Mouse (Mus musculus): ENCODE measurements around the gene Piezo1.

Piezo1 gene

DNA sequence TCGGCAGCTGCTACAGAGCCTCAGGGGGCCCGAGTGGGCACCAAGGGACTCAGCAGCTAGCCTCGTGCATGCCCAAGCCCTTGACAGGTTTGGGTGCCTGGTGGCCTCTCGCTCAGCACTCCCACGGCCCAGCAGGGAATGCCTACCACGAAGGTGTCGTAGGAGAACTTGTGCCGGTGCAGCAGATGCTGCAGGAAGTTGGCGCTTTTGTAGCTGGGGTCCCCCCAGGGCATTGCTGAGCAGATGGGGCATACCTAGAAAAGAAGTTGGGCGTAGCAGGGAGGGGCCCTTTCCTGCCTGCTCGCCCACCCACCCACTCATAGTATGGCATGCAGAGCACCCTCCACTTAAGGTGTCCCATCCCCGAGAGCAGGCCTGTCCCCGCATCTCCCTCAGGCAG, 83.3 kb downstream of the Piezo1 start:
- H3K27me3 ChIP-seq (ENCODE audit: insufficient read depth, low read length): peaks cover 13% of the 10 kb centered on the region
- TF ChIP-seq CTCF (conservative IDR thresholded peaks at IDR 0.05; ENCODE audit: low read length) (no peak), POU5F1 (IDR thresholded peaks at IDR 0.05; ENCODE audit: borderline replicate concordance, low read length) (no peak), NANOG (IDR thresholded peaks at IDR 0.05; ENCODE audit: borderline replicate concordance, low read length) (no peak)

DNA sequence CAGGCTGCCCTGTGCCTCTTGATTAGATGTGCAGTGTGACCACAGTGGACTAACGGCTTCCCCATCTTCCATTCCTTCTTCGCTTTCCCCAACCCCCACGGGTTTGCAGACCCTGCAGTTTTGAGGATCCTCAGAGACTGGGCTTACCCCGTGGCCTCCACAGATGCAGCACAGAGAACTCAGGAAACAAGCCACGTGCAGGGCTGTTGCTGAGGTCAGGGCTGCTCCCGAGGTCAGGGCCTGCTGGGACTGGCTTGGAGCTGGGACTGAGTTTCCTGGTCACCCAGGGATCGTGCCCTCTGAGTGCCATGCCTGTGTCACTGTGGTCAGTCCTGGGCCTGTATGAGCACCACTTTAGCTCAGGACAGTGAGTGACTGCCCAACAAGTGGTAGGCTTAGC, 86.1 kb downstream of the Piezo1 start:
- no peak overlapping the region for H3K4me3 ChIP-seq (replicated peaks; ENCODE audit: low read length)
- H3K4me1 ChIP-seq (replicated peaks; ENCODE audit: low read depth, low read length): peaks cover 74% of the 10 kb centered on the region
- peaks cover 40% of the 10 kb centered on the region for H3K36me3 ChIP-seq (ENCODE audit: insufficient read depth, low read length)
- no peaks in the 10 kb centered on the region for H3K9me3 ChIP-seq (ENCODE audit: low read length)
- peaks cover 39% of the 10 kb centered on the region for H3K27me3 ChIP-seq (ENCODE audit: insufficient read depth, low read length)
- TF ChIP-seq POU5F1 (IDR thresholded peaks at IDR 0.05; ENCODE audit: borderline replicate concordance, low read length): no peak
- TF ChIP-seq CTCF (conservative IDR thresholded peaks at IDR 0.05; ENCODE audit: low read length): no peak
- no peak for TF ChIP-seq NANOG (IDR thresholded peaks at IDR 0.05; ENCODE audit: borderline replicate concordance, low read length)

More for the DNA sequence above, 83.3 kb downstream of the Piezo1 start:
- Histone ChIP-seq H3K4me3 (replicated peaks; ENCODE audit: low read length) (no peak overlapping the region), H3K9me3 (ENCODE audit: low read length) (no peaks in the 10 kb centered on the region), H3K4me1 (replicated peaks; ENCODE audit: low read depth, low read length) (peaks cover 56% of the 10 kb centered on the region), H3K36me3 (ENCODE audit: insufficient read depth, low read length) (peaks cover 51% of the 10 kb centered on the region)

DNA sequence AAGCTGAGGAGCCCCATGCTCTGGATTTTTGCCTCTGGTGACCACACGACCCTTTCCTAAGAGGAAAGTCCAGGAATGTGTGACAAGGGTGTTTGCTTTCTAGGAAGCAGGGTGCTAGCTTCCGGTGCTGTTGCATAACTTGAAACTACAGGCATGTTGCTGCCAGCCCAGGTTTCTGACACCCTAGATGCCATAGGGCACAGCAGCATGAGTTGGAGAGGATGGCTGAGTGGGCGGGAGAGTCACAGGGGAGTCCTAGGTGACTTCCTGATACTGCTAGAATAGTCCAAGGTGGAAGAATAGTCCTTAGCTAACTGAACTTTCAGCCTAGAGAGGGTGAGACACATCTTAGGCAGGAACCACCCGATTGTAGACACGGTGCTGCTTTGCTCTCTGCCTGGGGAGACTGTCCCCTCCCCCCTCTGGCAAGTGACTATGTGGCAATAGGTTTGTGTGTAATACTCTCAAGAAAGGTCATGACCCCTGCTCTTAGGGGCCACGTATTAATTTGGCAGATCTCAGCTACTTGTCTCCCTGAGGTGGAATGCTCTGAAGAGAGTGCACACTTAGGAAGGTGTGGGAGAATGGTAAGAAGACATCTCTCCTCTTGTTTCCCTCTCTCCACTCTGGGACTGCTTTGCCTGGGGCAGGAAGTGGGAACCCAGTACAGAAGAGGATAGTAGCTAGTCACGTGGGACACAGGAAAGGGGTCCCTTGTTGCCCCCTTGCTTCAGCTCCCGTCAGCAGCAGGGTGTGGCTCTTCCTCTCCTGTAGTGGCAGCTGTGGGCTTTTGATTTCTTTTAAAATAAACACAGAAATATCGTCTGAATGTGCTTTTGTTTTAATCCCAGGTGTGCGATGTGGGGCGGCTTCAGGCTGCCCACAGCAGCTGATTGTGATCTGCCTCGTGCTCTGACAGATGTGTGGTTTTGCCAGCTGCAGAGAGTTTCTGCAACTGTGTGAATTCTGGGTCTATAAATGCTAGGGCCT, 87.2 kb downstream of the Piezo1 start:
- H3K36me3 ChIP-seq (ENCODE audit: insufficient read depth, low read length): peaks cover 34% of the 10 kb centered on the region
- H3K27me3 ChIP-seq (ENCODE audit: insufficient read depth, low read length): peaks cover 47% of the 10 kb centered on the region
- no peak overlapping the region for H3K4me3 ChIP-seq (replicated peaks; ENCODE audit: low read length)
- H3K9me3 ChIP-seq (ENCODE audit: low read length): no peaks in the 10 kb centered on the region
- TF ChIP-seq POU5F1 (IDR thresholded peaks at IDR 0.05; ENCODE audit: borderline replicate concordance, low read length) (no peak), CTCF (conservative IDR thresholded peaks at IDR 0.05; ENCODE audit: low read length) (no peak), NANOG (IDR thresholded peaks at IDR 0.05; ENCODE audit: borderline replicate concordance, low read length) (no peak)
- peaks cover 73% of the 10 kb centered on the region for H3K4me1 ChIP-seq (replicated peaks; ENCODE audit: low read depth, low read length)

DNA sequence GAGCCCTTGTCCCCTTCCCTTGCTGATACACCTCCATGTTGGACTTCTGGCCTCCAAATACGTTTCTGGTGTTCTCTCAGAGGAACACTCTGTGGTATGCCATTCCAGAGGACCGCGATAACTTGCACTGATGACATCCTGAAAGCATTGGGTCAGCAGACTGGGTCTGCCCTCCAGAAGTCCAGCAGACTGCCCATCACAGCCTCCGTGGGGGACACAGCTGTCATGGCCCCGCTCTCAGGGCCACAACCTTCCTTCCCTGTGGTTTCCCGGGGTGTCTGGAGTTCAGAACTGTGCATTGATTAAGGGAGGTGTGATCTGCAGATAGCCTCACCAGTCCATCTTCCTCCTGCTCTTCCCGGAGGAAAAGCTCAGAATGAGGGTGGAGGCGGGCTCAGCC, 88.6 kb downstream of the Piezo1 start:
- Histone ChIP-seq H3K4me1 (replicated peaks; ENCODE audit: low read depth, low read length) (peaks cover 68% of the 10 kb centered on the region), H3K9me3 (ENCODE audit: low read length) (no peaks in the 10 kb centered on the region), H3K4me3 (replicated peaks; ENCODE audit: low read length) (no peak overlapping the region), H3K27me3 (ENCODE audit: insufficient read depth, low read length) (peaks cover 52% of the 10 kb centered on the region), H3K36me3 (ENCODE audit: insufficient read depth, low read length) (peaks cover 21% of the 10 kb centered on the region)
- no peak for TF ChIP-seq POU5F1 (IDR thresholded peaks at IDR 0.05; ENCODE audit: borderline replicate concordance, low read length)
- no peak for TF ChIP-seq CTCF (conservative IDR thresholded peaks at IDR 0.05; ENCODE audit: low read length)
- TF ChIP-seq NANOG (IDR thresholded peaks at IDR 0.05; ENCODE audit: borderline replicate concordance, low read length): no peak

DNA sequence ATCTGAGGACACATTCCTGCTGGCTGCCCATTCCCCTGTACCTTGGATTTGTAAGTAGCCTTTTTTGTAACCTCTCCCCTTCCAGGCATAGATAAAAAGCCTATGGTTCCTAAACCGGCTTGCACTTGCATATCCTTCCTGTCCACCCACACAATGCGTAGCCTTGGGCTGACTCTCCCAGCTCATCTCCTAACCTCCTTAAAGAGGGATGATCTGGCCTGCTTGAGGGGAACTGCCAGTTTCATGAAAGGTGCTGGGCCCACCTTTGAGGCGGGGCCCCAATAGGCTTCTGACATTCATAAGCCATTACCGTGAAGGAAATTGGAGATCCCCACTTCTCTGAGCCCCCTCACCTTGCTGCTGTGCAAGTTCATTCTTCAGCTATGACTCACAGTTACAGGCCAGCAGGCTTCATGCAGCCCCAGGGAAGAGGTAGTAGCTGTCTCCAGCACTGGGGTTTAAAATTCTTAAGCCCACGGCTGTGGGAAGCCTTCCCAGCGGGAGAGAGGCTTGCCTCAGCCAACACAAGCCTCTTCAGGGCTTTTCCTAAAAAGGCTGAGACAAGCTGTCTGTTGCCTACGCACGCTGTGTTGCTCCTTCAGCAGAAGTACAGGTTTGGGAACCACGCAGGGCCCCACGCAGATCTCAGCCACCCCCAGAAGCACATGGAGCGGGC, 89.5 kb downstream of the Piezo1 start:
- Histone ChIP-seq H3K4me1 (replicated peaks; ENCODE audit: low read depth, low read length) (peaks cover 72% of the 10 kb centered on the region), H3K27me3 (ENCODE audit: insufficient read depth, low read length) (peaks cover 54% of the 10 kb centered on the region), H3K36me3 (ENCODE audit: insufficient read depth, low read length) (peaks cover 20% of the 10 kb centered on the region), H3K9me3 (ENCODE audit: low read length) (no peaks in the 10 kb centered on the region), H3K4me3 (replicated peaks; ENCODE audit: low read length) (peak overlapping the region; percentile 82)
- TF ChIP-seq POU5F1 (IDR thresholded peaks at IDR 0.05; ENCODE audit: borderline replicate concordance, low read length) (no peak), NANOG (IDR thresholded peaks at IDR 0.05; ENCODE audit: borderline replicate concordance, low read length) (no peak; the same call in 1 of the 2 replicates), CTCF (conservative IDR thresholded peaks at IDR 0.05; ENCODE audit: low read length) (no peak)

DNA sequence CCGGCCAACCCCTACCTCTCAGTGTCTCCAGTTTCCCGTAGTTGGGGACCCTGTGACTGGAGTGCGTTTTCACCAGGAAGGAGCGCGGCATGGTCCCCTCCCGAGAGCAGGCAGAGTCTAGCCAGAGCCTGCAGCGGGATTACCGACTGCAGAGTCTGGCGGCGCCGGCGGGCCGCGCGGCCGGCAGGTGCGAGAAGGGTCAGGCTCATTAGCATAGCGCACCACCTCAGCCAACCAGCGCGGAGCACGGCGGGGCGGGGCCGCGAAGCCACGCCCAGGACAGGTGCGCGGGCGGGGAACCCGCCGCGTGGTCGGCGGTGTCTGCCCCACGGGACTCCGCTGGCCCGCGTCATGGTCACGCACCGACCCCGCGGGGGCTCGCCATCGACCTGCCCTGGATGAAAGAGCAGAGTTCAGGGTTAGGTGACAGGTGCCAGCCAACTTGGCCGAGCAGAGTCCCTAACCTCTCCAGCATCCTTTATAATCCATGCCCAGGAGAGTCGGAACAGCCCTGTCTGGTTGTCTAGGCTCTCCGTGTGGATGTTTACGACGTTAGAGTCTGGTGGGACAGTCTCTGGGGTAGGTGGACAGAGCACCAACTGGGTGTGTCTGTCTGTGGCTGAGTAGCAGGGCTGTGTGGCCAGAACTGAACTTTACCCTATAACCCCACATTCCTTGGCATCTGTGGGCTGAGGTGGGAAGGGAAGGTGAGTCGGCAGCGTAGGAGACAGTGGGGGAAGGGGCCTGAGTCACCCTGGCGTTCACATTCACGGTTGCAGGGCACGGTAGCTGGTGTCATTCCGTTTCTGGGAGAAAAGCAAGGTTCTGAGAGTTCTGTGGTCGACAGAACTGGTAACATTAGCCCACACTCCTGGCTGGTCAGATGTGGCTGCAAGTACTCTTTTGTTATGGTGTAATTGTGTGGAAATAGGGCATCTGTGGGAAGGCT, 90.3 kb downstream of the Piezo1 start, which contains the start of gene Snai3:
TSS of gene Snai3 (minus strand) at position 210 of the 949 bp plus-strand sequence.
- H3K4me3 ChIP-seq (replicated peaks; ENCODE audit: low read length): peak within 1 kb of the TSS; percentile 82
- peaks cover 69% of the 10 kb centered on the region for H3K4me1 ChIP-seq (replicated peaks; ENCODE audit: low read depth, low read length)
- H3K27me3 ChIP-seq (ENCODE audit: insufficient read depth, low read length): peaks cover 56% of the 10 kb centered on the region
- no peaks in the 10 kb centered on the region for H3K9me3 ChIP-seq (ENCODE audit: low read length)
- TF ChIP-seq CTCF (conservative IDR thresholded peaks at IDR 0.05; ENCODE audit: low read length): no peak
- no peak for TF ChIP-seq POU5F1 (IDR thresholded peaks at IDR 0.05; ENCODE audit: borderline replicate concordance, low read length)
- no peak for TF ChIP-seq NANOG (IDR thresholded peaks at IDR 0.05; ENCODE audit: borderline replicate concordance, low read length)
- peaks cover 22% of the 10 kb centered on the region for H3K36me3 ChIP-seq (ENCODE audit: insufficient read depth, low read length)

DNA sequence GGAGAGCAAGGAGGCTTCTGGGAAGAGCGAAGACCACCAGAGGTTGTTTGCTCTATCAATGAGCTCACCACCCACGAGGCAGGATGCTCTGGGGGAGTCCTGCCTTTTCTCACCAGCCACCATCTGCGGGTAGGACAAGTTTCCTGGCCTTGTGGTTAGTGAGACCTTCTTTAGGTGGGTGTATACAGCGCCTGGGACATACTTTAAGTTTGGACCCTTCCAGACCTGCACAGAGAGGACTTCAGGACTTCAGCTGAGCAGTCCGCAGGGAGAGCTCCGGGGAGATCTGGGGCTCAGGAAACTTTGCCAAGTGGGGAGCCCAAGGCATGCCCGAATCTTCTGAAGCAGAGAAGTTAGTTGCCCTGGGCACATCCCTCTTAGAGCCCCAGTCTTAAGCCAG, 91.1 kb downstream of the Piezo1 start:
- Histone ChIP-seq H3K27me3 (ENCODE audit: insufficient read depth, low read length) (peaks cover 56% of the 10 kb centered on the region), H3K4me1 (replicated peaks; ENCODE audit: low read depth, low read length) (peaks cover 71% of the 10 kb centered on the region), H3K9me3 (ENCODE audit: low read length) (no peaks in the 10 kb centered on the region), H3K4me3 (replicated peaks; ENCODE audit: low read length) (peak overlapping the region; percentile 82), H3K36me3 (ENCODE audit: insufficient read depth, low read length) (peaks cover 28% of the 10 kb centered on the region)
- no peak for TF ChIP-seq NANOG (IDR thresholded peaks at IDR 0.05; ENCODE audit: borderline replicate concordance, low read length)
- TF ChIP-seq CTCF (conservative IDR thresholded peaks at IDR 0.05; ENCODE audit: low read length): no peak
- no peak for TF ChIP-seq POU5F1 (IDR thresholded peaks at IDR 0.05; ENCODE audit: borderline replicate concordance, low read length)

Data from E14TG2a.4 (cell line).